Mouse (Mus musculus) liver, adult 2 months (tissue): ENCODE measurements around the gene Hist1h2aa.

Experiments
- CTCF ChIP-seq: fragments of 200-500 bp; IDR thresholded peaks from 2 replicates; pipeline ENCODE4 v1.5.1; 2011; ENCODE audit warnings: low read depth, low read length, control low read depth
- POLR2A ChIP-seq: fragments of 200-500 bp; IDR thresholded peaks from 2 replicates; pipeline ENCODE4 v1.6.1; 2011; ENCODE audit warnings: low read length, control low read depth; ENCODE audit not compliant: insufficient read depth; ENCODE audit errors: extremely low read depth

GRCm38 (mm10) chr13:23887026-23887725, 47.1 kb upstream of the Hist1h2aa start:
- TF ChIP-seq CTCF, result no peak
- no peak for TF ChIP-seq POLR2A
